Mouse (Mus musculus) erythroblast, embryonic 14.5 days (primary cell): Measurements from ENCODE around the gene Fto.

Experiments
- GATA1 ChIP-seq: IDR thresholded peaks from 2 replicates; pipeline ENCODE4 v1.6.1; 2012; ENCODE audit warnings: low read length, inconsistent platforms, mixed read lengths
- TAL1 ChIP-seq: IDR thresholded peaks from 3 replicates; pipeline ENCODE4 v1.6.1; 2012; ENCODE audit warnings: low read length, inconsistent platforms, mixed read lengths

- TF ChIP-seq GATA1 (no peak), TAL1 (no peak)
Measured at GRCm38 (mm10) chr8:91458016-91458415, 144.7 kb downstream of the Fto start.
